Comparison of ENCODE assay signal across 25 mouse cellular contexts in genomic region chr1:127453397-127453796, GRCm38 (mm10).
"Had no signal": no experiment of that assay in that cellular context is flagged by ENCODE, and none has a peak within 500 bp of the region (broad histone marks: within the 10 kb centered on the region; RNA-seq: fewer than 3 reads in every experiment).

No protein-coding gene starts in this region.

- H3K4me3 ChIP-seq: embryonic facial prominence, embryonic 10.5 days; embryonic facial prominence, embryonic 12.5 days; embryonic facial prominence, embryonic 13.5 days; embryonic facial prominence, embryonic 15.5 days; erythroblast, embryonic 14.5 days; forebrain, embryonic 10.5 days; forebrain, embryonic 12.5 days; forebrain, embryonic 13.5 days; forebrain, embryonic 15.5 days; gastrocnemius, adult 2 months; heart, adult 2 months had no signal

- DNase-seq: cerebellum, adult 2 months; cerebellum, adult 8-10 months; cerebellum, adult 9-10 months; cerebellum, adult 9-11 months; cerebellum, postnatal 14 days; cerebellum, postnatal 25 days; cerebellum, postnatal 36 days; embryo, embryonic 11 days; forebrain, postnatal 0 days; gastrocnemius, adult 2 months; gastrocnemius, postnatal 10 days; gastrocnemius, postnatal 14 days; gastrocnemius, postnatal 25 days; gastrocnemius, postnatal 36 days; heart, adult 18-20 months; heart, adult 2 months had no signal

- H3K27me3 ChIP-seq: embryonic facial prominence, embryonic 12.5 days; embryonic facial prominence, embryonic 13.5 days; embryonic facial prominence, embryonic 15.5 days; forebrain, embryonic 12.5 days; forebrain, embryonic 13.5 days; forebrain, embryonic 15.5 days had no signal

- H3K4me2 ChIP-seq: embryonic facial prominence, embryonic 12.5 days; embryonic facial prominence, embryonic 13.5 days; embryonic facial prominence, embryonic 15.5 days; forebrain, embryonic 12.5 days; forebrain, embryonic 13.5 days; forebrain, embryonic 15.5 days had no signal
